Mouse (Mus musculus): Measurements from ENCODE around the gene Diablo. TPM values are rescaled to one million over a fixed set of nuclear protein-coding genes. Genes with fewer than 3 reads are reported as not detected.

Diablo gene
- polyA plus RNA-seq, 1 experiment = 54.2 TPM

DNA sequence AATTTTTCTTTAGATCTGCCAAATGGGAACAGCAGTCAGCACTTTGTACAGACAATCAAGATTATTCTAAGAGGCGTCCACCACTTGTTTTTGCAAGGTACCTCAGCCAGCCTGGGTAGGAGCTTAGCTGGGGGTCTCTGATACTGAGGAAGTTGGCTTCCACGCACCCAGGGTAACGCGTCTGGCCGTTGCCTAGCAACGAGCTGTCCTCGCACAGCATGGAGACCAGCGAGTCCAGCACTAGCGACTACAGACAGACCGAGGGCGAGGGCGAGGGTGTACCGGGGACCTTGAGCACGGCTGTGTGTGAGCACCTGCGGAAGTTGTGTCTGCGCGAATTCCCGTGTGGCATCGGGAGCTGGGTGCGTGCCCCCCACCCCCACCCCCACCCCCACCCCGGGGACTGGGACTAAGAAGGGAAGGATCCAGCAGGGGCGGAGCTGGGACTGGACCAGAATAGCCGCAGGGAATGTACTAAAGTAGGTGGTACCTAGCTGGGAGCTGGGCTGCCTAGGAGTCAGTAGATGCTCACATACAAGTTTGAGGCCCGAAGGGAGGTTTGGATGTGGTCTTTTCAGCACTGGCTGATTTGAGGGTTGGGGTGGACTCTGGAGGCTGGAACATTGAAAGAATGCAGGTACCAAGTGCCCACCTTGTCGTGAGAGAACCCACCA lies 34.7 kb downstream of the Diablo start, which contains the start of the genes Lrrc43 and Il31:
Gene Lrrc43 (plus strand): TSS at position 194 of the 674 bp plus-strand sequence.
Gene Il31 (minus strand): TSS at position 378 of the 674 bp plus-strand sequence.
- Histone ChIP-seq H3K36me3 (ENCODE audit: control insufficient read depth, insufficient read depth) (no peaks in the 10 kb centered on the region), H3K4me3 (no peak within 1 kb of the TSS), H3K27me3 (ENCODE audit: control insufficient read depth, insufficient read depth, insufficient read length) (peaks cover 32% of the 10 kb centered on the region), H3K4me2 (ENCODE audit: low read depth) (no peak within 1 kb of the TSS), H3K79me2 (ENCODE audit: control insufficient read depth, insufficient read depth) (no peaks in the 10 kb centered on the region), H3ac (ENCODE audit: control insufficient read depth, insufficient read length) (no peak within 1 kb of the TSS)
- TF ChIP-seq MYOG (IDR thresholded peaks at IDR 0.05; ENCODE audit: control insufficient read depth in 1 of 3, insufficient read depth in 1 of 3, insufficient read length in 2 of 3, low read depth in 2 of 3) (no peak), SRF (IDR thresholded peaks at IDR 0.05; ENCODE audit: control insufficient read depth, insufficient read length, low read depth) (no peak), E2F4 (IDR thresholded peaks at IDR 0.05; ENCODE audit: insufficient read depth) (no peak), TCF12 (IDR thresholded peaks at IDR 0.05; ENCODE audit: insufficient read depth, poor library complexity, severe bottlenecking) (no peak), MAX (IDR thresholded peaks at IDR 0.05; ENCODE audit: low read depth) (no peak), TCF3 (IDR thresholded peaks at IDR 0.05; ENCODE audit: insufficient read length, low read depth) (no peak), POLR2A (IDR thresholded peaks at IDR 0.05; ENCODE audit: insufficient read length, low read depth) (no peak), MYOD1 (IDR thresholded peaks at IDR 0.05; ENCODE audit: control insufficient read depth in 1 of 3, insufficient read length in 2 of 3, low read depth in 2 of 3) (no peak), POLR2AphosphoS2 (IDR thresholded peaks at IDR 0.05; ENCODE audit: insufficient read length, low read depth) (no peak), REST (IDR thresholded peaks at IDR 0.05; ENCODE audit: insufficient read depth, insufficient read length) (no peak), CEBPB (IDR thresholded peaks at IDR 0.05; ENCODE audit: insufficient read depth, poor library complexity, severe bottlenecking) (no peak), USF1 (IDR thresholded peaks at IDR 0.05; ENCODE audit: low read depth) (no peak)

GRCm38 (mm10) chr5:123487659-123488395 lies 36.1 kb downstream of the Diablo start:
- Histone ChIP-seq H3ac (ENCODE audit: control insufficient read depth, insufficient read length) (no peak overlapping the region), H3K79me2 (ENCODE audit: control insufficient read depth, insufficient read depth) (no peaks in the 10 kb centered on the region), H3K4me3 (no peak overlapping the region), H3K27me3 (ENCODE audit: control insufficient read depth, insufficient read depth, insufficient read length) (peaks cover 26% of the 10 kb centered on the region), H3K36me3 (ENCODE audit: control insufficient read depth, insufficient read depth) (no peaks in the 10 kb centered on the region), H3K4me2 (ENCODE audit: low read depth) (no peak overlapping the region)
- TF ChIP-seq TCF3 (IDR thresholded peaks at IDR 0.05; ENCODE audit: insufficient read length, low read depth) = no peak
- no peak for TF ChIP-seq MYOD1 (IDR thresholded peaks at IDR 0.05; ENCODE audit: control insufficient read depth in 1 of 3, insufficient read length in 2 of 3, low read depth in 2 of 3)
- TF ChIP-seq REST (IDR thresholded peaks at IDR 0.05; ENCODE audit: insufficient read depth, insufficient read length) = no peak
- no peak for TF ChIP-seq POLR2AphosphoS2 (IDR thresholded peaks at IDR 0.05; ENCODE audit: insufficient read length, low read depth)
- TF ChIP-seq TCF12 (IDR thresholded peaks at IDR 0.05; ENCODE audit: insufficient read depth, poor library complexity, severe bottlenecking) = no peak
- TF ChIP-seq MYOG (IDR thresholded peaks at IDR 0.05; ENCODE audit: control insufficient read depth in 1 of 3, insufficient read depth in 1 of 3, insufficient read length in 2 of 3, low read depth in 2 of 3) = no peak
- TF ChIP-seq E2F4 (IDR thresholded peaks at IDR 0.05; ENCODE audit: insufficient read depth) = no peak
- TF ChIP-seq SRF (IDR thresholded peaks at IDR 0.05; ENCODE audit: control insufficient read depth, insufficient read length, low read depth) = no peak
- TF ChIP-seq CEBPB (IDR thresholded peaks at IDR 0.05; ENCODE audit: insufficient read depth, poor library complexity, severe bottlenecking) = no peak
- TF ChIP-seq POLR2A (IDR thresholded peaks at IDR 0.05; ENCODE audit: insufficient read length, low read depth) = no peak
- TF ChIP-seq USF1 (IDR thresholded peaks at IDR 0.05; ENCODE audit: low read depth) = no peak
- TF ChIP-seq MAX (IDR thresholded peaks at IDR 0.05; ENCODE audit: low read depth) = no peak

- no peak overlapping the region for H3ac ChIP-seq (ENCODE audit: control insufficient read depth, insufficient read length)
- H3K4me3 ChIP-seq = no peak overlapping the region
- H3K36me3 ChIP-seq (ENCODE audit: control insufficient read depth, insufficient read depth) = no peaks in the 10 kb centered on the region
- TF ChIP-seq POLR2AphosphoS2 (IDR thresholded peaks at IDR 0.05; ENCODE audit: insufficient read length, low read depth) (no peak), TCF3 (IDR thresholded peaks at IDR 0.05; ENCODE audit: insufficient read length, low read depth) (no peak), SRF (IDR thresholded peaks at IDR 0.05; ENCODE audit: control insufficient read depth, insufficient read length, low read depth) (no peak), POLR2A (IDR thresholded peaks at IDR 0.05; ENCODE audit: insufficient read length, low read depth) (no peak), USF1 (IDR thresholded peaks at IDR 0.05; ENCODE audit: low read depth) (no peak), E2F4 (IDR thresholded peaks at IDR 0.05; ENCODE audit: insufficient read depth) (no peak), CEBPB (IDR thresholded peaks at IDR 0.05; ENCODE audit: insufficient read depth, poor library complexity, severe bottlenecking) (no peak), TCF12 (IDR thresholded peaks at IDR 0.05; ENCODE audit: insufficient read depth, poor library complexity, severe bottlenecking) (no peak), REST (IDR thresholded peaks at IDR 0.05; ENCODE audit: insufficient read depth, insufficient read length) (no peak), MAX (IDR thresholded peaks at IDR 0.05; ENCODE audit: low read depth) (no peak), MYOG (IDR thresholded peaks at IDR 0.05; ENCODE audit: control insufficient read depth in 1 of 3, insufficient read depth in 1 of 3, insufficient read length in 2 of 3, low read depth in 2 of 3) (no peak), MYOD1 (IDR thresholded peaks at IDR 0.05; ENCODE audit: control insufficient read depth in 1 of 3, insufficient read length in 2 of 3, low read depth in 2 of 3) (no peak)
- no peak overlapping the region for H3K4me2 ChIP-seq (ENCODE audit: low read depth)
- H3K27me3 ChIP-seq (ENCODE audit: control insufficient read depth, insufficient read depth, insufficient read length) = peaks cover 34% of the 10 kb centered on the region
- no peaks in the 10 kb centered on the region for H3K79me2 ChIP-seq (ENCODE audit: control insufficient read depth, insufficient read depth)
Observed at GRCm38 (mm10) chr5:123473817-123474216, 50.2 kb downstream of the Diablo start.

DNA sequence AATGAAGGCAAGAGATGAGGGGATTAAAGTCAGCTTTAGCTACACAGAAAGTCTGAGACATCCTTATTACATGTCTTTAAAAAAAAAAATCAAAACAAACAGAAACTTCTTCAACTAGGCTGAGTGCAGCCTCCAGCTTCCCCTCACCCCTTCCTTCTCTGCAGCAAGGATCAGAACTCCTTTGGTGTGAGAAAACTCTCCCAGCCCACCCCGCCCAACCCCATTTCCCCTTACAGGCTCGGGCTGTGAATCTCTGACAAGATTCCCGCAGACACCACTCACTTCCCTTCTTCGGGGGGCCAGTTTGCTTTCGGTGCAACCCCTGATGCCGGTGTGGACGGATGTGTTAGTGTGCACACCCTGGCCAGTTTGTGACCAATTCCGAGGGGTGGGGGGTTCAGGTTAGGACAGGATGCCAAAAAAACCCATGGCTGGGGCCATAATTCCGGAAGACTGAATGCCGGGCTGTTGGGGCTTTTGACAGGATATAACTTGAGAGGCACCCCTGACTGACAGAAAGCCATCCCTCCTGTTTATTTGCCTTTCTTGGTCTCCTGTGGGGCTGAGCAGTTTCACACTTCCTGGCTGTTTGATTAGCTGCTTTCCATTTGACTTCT lies 53.1 kb downstream of the Diablo start:
- Histone ChIP-seq H3K79me2 (ENCODE audit: control insufficient read depth, insufficient read depth) (no peaks in the 10 kb centered on the region), H3ac (ENCODE audit: control insufficient read depth, insufficient read length) (no peak overlapping the region), H3K36me3 (ENCODE audit: control insufficient read depth, insufficient read depth) (no peaks in the 10 kb centered on the region), H3K4me3 (no peak overlapping the region), H3K27me3 (ENCODE audit: control insufficient read depth, insufficient read depth, insufficient read length) (peaks cover 36% of the 10 kb centered on the region), H3K4me2 (ENCODE audit: low read depth) (no peak overlapping the region)
- TF ChIP-seq TCF3 (IDR thresholded peaks at IDR 0.05; ENCODE audit: insufficient read length, low read depth) = no peak

Data from myocyte (in vitro differentiated cells).